Mouse (Mus musculus) frontal cortex, adult (tissue): ENCODE data around the gene Gjc3.

Experiments used
- ATAC-seq: cut with Nextera tagmentation; 2 replicates; pipeline ENCODE4 v1.9.2; 2017; ENCODE audit warnings: mild to moderate bottlenecking, moderate library complexity, mixed read lengths; ENCODE audit not compliant: low TSS enrichment

Gene Gjc3

GRCm38 (mm10) chr5:137909564-137910262, 53.2 kb downstream of the Gjc3 start:
- no peak for ATAC-seq
